Mouse (Mus musculus): Measurements from ENCODE around the gene Cib1.

The Cib1 gene

GRCm38 (mm10) chr7:80232489-80233029 lies at the start of gene Cib1, which contains the start of gene Gdpgp1:
TSS of gene Cib1 (minus strand) at chr7:80232813.
TSS of gene Gdpgp1 (plus strand) at chr7:80232865.
- peak; percentile 95 for DNase-seq (ENCODE audit: low read depth, low spot score)

DNA sequence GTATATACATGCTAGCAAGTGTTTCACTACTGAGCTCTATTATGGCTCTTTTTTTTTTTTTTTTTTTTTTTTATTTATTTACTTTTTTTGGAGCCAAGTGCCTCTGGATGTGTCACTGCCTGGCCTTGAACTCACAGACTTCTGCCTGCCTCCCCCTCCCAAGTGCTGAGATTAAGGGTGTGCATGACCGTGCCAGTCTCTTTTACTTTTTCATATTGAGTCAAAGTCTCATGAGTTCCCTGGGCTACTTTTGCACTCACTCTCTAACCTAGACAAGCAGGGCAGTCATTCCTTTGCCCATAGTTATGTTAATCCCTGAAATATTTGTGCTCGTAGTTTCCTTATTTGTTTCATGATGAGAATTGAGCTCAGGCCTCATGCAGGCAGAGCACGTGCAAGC lies 49.0 kb upstream of the Cib1 start:
- DNase-seq (ENCODE audit: low read depth, low spot score), result no peak

DNA sequence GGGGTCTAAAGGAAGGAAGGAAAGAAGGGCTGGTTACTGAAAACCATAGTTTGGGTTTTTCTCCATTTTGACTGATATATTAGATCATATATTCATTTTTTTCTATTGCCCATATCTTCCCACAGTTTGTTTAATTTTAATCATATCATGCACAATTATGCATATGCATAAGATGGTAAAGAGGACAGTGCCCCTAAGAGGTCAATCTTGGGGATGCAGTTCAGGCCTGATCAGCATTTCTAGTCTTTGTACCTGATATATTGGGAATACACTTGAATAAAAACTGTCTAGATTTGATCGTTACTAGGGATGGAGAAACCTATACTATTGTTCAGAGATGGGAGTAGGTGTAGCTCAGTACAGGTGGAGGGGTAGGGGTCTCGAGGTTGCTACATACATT lies 48.4 kb upstream of the Cib1 start:
- no peak for DNase-seq (ENCODE audit: low read depth, low spot score)

DNA sequence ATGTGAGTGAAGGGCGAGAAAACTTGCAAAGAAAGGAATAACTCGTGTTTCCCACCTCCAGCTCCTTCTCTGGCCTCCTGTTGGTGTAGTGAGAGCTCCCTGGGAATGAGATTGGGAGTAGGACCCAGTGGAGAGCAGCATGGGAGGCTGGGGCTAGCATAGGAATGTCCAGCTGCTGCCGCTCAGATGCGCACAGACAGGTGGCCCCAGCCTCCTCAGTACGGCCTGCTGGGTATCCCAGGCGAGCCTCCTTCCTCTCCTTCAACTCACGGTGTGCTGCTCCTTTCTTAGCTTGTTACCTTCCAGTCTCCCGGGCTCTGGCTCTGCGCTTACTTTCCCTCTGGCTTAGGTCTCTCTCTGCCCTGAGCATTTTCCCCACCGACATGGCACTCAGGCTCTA lies 47.4 kb upstream of the Cib1 start:
- no peak for DNase-seq (ENCODE audit: low read depth, low spot score)

- DNase-seq (ENCODE audit: low read depth, low spot score), result no peak
Measured at GRCm38 (mm10) chr7:80276374-80276773, 43.8 kb upstream of the Cib1 start.

- no peak for DNase-seq (ENCODE audit: low read depth, low spot score)
Measured at GRCm38 (mm10) chr7:80273456-80273855, 40.8 kb upstream of the Cib1 start.

- no peak for DNase-seq (ENCODE audit: low read depth, low spot score)
Measured at GRCm38 (mm10) chr7:80269751-80270255, 37.2 kb upstream of the Cib1 start.

GRCm38 (mm10) chr7:80268897-80269750 lies 36.5 kb upstream of the Cib1 start, which contains the start of gene Vps33b:
TSS of gene Vps33b (plus strand) at chr7:80269649.
- DNase-seq (ENCODE audit: low read depth, low spot score), result peak; percentile 82

DNA sequence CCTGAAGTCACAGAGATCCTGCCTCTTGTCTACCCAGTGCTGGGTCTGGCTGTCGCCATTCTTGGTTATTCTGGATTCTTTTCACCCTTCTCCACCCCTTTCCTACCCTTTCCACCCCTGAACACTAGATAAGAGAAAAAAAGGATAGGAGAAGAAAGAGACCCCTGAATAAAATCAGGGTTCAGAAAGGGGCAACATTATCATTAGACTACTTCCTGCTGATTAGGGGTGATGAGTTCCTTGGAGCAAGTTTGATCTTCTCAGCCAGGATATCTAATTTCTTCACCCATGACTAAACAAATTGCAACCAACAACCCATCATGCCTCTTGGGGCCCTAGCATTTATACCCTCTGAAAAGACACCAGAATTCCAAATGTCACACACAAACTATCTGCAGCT lies 35.2 kb upstream of the Cib1 start:
- no peak for DNase-seq (ENCODE audit: low read depth, low spot score)

- no peak for DNase-seq (ENCODE audit: low read depth, low spot score)
Measured at GRCm38 (mm10) chr7:80264606-80265005, 32.0 kb upstream of the Cib1 start.

DNA sequence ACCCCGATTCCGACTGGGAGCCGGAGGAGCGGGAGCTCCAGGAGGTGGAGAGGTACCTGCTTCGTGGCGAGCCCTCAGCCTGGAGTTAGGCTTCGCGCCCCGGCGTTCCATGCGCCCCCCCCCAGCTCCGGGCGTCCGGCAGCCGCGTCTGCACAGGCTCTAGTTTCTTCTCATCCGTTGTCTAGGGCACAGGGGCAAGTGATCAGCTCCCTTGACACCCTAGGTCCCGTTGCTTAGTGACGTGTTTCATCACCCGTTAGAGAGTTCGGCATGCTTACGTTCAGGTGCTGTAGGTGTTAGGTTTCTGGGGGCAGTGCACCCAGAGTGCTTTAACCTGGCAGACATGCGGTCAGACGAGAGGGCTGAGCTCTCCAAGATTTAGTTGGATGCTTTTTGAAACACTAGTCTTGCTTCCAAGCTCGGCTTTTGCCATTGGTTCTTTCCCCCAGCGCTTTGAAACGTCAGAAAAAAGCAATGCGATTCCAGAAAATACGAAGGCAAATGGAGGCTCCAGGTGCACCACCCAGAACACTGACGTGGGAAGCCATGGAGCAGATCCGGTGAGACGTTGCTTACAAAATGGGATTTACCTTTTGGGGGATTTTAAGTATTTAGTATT lies 28.9 kb upstream of the Cib1 start:
- no peak for DNase-seq (ENCODE audit: low read depth, low spot score)

DNA sequence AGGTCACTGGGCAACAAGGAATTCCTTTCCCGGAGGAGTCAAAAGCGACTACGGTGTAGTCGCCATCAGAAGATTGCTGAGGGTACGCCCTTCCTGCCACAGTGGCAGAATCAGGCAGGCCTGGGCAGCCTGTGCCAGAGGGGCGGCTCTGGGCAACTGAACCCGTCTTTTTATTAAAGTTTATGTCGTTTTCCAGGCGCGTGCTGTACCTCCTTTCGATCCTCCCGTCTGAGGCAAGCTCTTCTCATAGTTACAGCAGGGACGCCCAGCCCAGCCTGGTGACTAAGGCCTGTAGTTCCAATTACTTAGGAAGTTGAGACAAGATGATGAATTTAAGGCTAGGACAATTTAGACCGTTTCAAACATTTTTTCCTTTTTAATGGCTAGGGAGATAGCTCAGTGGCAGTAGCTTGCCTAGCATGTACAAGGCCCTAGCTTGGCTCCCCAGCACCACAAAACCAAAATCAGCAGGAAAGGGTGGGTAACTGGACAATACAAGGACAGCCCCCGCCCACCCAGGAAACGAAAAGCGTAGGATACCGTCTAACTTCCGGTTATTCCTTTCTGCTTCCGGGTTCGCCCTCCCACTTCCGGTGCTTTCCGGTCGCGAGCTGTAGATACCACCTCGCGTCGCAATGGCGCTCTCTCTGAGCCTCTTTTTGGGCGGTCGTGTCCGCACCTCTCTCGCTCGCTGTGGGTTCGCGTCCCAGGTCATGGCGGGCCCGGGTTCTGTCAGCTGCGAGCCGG lies 28.2 kb upstream of the Cib1 start, which contains the start of gene Ngrn:
Ngrn (plus strand) TSS at position 591 of the 747 bp plus-strand sequence.
- peak; percentile 73 for DNase-seq (ENCODE audit: low read depth, low spot score)

DNA sequence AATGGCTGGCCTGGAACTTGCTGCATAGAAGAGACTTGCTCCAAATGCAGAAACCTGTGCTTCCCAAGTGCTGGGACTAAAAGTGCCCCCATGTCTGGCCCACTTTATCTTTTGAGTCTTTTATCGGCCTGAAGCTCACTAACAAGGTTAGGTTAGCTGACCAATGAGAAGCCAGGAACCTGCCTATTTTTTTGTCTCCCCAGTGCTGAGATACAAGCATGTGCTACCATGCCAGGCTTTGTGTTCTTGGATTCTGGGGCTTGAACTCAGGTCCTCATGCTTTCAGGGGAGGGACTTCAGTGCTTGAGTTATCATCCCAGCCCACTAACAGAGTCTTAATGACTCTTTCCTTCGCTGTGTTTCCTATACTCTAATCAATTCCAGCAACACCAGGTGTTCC lies 25.1 kb upstream of the Cib1 start:
- no peak for DNase-seq (ENCODE audit: low read depth, low spot score)

GRCm38 (mm10) chr7:80255981-80256380 lies 23.4 kb upstream of the Cib1 start:
- no peak for DNase-seq (ENCODE audit: low read depth, low spot score)

DNA sequence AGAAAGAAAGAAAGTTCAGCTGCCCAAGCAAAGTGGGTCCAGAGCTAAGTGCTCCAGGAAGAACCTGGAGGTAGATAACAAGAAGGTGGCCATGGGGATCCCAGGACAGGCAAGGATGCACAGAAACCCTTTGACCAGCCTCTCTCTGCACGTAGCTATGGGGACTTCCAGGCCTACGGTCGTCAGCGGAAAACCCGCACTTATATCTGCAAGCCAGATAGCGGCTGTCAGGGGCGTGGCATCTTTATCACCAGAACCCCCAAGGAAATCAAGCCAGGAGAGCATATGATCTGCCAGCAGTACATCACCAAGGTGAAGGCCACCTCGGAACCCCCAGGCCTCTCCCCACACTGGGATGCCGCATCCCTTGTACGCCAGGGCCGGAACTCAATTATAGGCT lies 20.3 kb upstream of the Cib1 start:
- DNase-seq (ENCODE audit: low read depth, low spot score), result no peak

GRCm38 (mm10) chr7:80252437-80252836 lies 19.8 kb upstream of the Cib1 start:
- DNase-seq (ENCODE audit: low read depth, low spot score), result no peak

DNA sequence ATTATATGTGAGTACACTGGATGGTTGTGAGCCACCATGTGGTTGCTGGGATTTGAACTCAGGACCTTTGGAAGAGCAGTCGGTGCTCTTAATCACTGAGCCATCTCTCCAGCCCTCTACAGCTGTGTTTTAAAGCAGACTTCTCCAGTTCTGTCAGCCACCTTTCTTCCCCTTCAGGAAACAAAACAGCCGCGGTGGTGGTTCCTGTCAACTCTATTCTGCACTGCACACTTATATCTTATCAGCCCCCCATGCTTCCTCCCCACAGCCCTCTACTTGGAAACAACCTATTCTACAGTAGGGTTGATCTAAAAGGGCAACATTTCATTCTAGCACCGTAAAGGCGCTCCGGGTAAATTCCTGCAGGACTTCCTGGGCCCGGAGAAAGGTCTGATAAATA lies 14.2 kb upstream of the Cib1 start:
- DNase-seq (ENCODE audit: low read depth, low spot score), result no peak

GRCm38 (mm10) chr7:80246148-80246721 lies 13.6 kb upstream of the Cib1 start, which contains the start of gene Ttll13:
TSS of gene Ttll13 (plus strand) at chr7:80246376.
- peak; percentile 96 for DNase-seq (ENCODE audit: low read depth, low spot score)

- no peak for DNase-seq (ENCODE audit: low read depth, low spot score)
Measured at GRCm38 (mm10) chr7:80244851-80245250, 12.2 kb upstream of the Cib1 start.

GRCm38 (mm10) chr7:80241661-80242060 lies 9.0 kb upstream of the Cib1 start:
- DNase-seq (ENCODE audit: low read depth, low spot score), result no peak

GRCm38 (mm10) chr7:80238542-80238941 lies 5.9 kb upstream of the Cib1 start:
- no peak for DNase-seq (ENCODE audit: low read depth, low spot score)

Measured in skeletal muscle tissue, adult 2 months (tissue).